Mouse (Mus musculus): ENCODE measurements around the gene Hspa13.

The Hspa13 gene

GRCm38 (mm10) chr16:75766388-75767249 is at the start of gene Hspa13:
Hspa13 (minus strand) TSS chr16:75767104.
- DNase-seq (ENCODE audit: low spot score in 2 of 2), result peak; percentile 97

- DNase-seq (ENCODE audit: low spot score in 2 of 2), result no peak
These were observed 12.4 kb upstream of the Hspa13 start for GRCm38 (mm10) chr16:75779271-75779670.

DNA sequence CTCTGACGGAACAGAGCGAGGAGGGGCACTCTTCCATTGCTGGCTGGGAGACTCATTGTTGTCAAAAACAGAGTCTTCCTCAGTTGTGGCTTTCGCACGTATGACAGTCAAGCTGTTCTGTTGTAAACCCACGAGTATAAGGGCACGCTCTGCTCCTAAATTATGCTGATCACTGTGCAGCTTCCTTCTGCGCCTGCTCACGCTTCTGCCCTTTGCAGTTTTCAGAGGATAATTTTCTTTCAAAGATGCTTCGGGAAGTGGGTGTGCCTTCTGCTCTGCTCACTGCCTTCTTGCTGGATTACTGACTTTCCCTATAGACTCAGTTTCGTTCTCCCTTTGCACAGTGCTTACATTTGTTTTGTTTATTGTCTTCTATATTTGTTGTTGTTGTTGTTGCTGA is 6.3 kb upstream of the Hspa13 start:
- DNase-seq (ENCODE audit: low spot score in 2 of 2), result no peak

DNA sequence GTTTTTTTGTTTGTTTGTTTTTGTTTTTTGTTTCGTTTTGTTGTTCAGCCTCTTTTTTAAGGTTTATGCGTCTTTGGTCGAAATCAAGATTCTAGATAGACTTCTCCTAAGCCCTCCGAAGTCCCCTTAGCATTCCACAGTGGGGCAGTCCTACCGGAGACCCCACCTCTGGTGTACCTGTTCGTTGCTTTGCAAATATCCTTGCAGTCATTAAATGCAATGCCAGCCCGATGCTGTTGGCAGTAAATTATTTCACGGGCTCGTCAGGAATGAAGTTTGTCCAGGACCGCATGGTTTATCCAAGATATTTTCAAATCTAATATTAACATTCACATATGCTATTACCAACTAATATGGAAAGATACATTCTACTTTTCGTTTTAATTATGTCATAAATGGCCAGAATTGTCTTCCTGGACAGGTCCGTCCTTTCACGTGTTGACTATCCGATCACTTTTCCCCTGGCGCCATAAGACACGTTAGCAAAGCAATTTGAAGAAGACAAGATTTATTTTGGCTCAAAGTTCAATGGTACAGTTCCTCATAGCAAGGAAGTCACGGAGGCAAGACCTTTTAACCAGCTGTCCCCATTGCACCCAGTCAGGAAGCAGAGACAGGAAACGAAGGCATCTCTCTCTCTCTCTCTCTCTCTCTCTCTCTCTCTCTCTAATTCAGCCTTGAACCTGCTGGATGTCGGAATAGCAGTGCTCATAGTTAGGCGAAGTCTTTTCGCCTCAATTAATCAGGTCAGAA is 522 bp upstream of the Hspa13 start:
- no peak for DNase-seq (ENCODE audit: low spot score in 2 of 2)

GRCm38 (mm10) chr16:75752876-75753275 is 14.0 kb downstream of the Hspa13 start:
- DNase-seq (ENCODE audit: low spot score in 2 of 2), result no peak

- no peak for DNase-seq (ENCODE audit: low spot score in 2 of 2)
These were observed 16.8 kb downstream of the Hspa13 start for GRCm38 (mm10) chr16:75750103-75750502.

DNA sequence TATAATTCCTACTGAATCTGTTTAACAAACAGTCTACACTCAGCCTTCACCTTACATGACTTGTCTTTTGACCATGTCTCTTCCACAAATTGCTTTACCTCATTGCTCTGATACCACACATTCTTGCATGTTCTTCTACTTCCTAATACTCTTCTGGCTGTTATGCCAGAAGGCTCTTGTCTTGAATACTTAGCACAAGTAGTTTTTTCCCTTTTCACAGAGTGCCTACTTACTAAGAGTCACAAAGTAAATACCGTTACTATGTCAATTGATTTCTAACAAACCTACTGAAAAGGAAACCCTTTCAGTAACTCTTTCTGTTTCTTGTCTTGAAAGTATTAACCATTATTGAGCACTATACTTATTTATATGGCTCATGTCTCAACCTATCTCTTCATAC is 18.0 kb downstream of the Hspa13 start:
- DNase-seq (ENCODE audit: low spot score in 2 of 2), result no peak

GRCm38 (mm10) chr16:75744014-75744413 is 22.9 kb downstream of the Hspa13 start:
- DNase-seq (ENCODE audit: low spot score in 2 of 2), result no peak

- no peak for DNase-seq (ENCODE audit: low spot score in 2 of 2)
These were observed 49.3 kb downstream of the Hspa13 start for GRCm38 (mm10) chr16:75717405-75718173.

DNA sequence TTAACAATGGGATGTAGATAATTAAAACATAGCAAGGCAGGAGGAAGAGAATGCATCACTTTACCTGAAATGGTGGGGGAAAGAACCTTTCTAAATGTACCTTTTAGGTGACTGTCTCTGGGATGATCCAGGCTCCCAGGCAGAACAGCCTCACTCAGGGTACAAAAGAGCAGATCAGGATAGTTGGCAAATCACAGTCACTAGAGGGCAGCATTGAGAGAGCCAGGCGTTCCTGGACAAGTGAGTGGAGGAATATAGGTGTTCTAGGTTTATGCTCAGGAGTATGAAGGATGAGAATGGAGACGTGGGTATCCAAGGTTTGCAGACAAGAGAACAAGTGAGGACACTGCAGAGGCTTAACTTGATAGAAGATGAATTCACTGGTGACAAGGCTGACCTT is 70.7 kb downstream of the Hspa13 start:
- DNase-seq (ENCODE audit: low spot score in 2 of 2), result peak in 1 of 2 experiments; percentile 10
